Mouse (Mus musculus) heart, embryonic 14.5 days (tissue): Measurements from ENCODE around the gene Acvr1b. TPM values are rescaled to one million over a fixed set of nuclear protein-coding genes. Genes with fewer than 3 reads are reported as not detected.
A peak's percentile ranks its signal among the peaks of the same experiment; 100 is the strongest.

Experiments
- ATAC-seq: fragments of 200-750 bp; cut with Nextera tagmentation; 2 replicates; pipeline ENCODE4 v1.8.0; 2017; ENCODE audit warnings: low read depth, moderate TSS enrichment; ENCODE audit not compliant: insufficient number of reproducible peaks, insufficient read depth, low FRiP score
- H3K27ac ChIP-seq, 2 experiments: fragments of 200-500 bp in 1 of 2; fragments of 300-500 bp in 1 of 2; sonication (generic) in 1 of 2; replicated peaks in 1 of 2; 2 replicates each; pipeline ENCODE4 v1.5.1; 2012 to 2014; ENCODE audit warnings: low read depth in 2 of 2, low read length in 2 of 2, control low read depth in 1 of 2, mild to moderate bottlenecking in 1 of 2, mixed read lengths in 1 of 2; ENCODE audit not compliant: control insufficient read depth in 1 of 2, insufficient read depth in 1 of 2
- H3K27me3 ChIP-seq: fragments of 300-500 bp; sonication (generic); 2 replicates; pipeline ENCODE4 v1.6.1; 2014; ENCODE audit warnings: mild to moderate bottlenecking, low read length, control low read depth; ENCODE audit not compliant: control insufficient read depth, insufficient read depth
- H3K36me3 ChIP-seq: fragments of 300-500 bp; sonication (generic); 2 replicates; pipeline ENCODE4 v1.6.1; 2014; ENCODE audit warnings: mild to moderate bottlenecking, control low read depth, low read length, mixed read lengths; ENCODE audit not compliant: control insufficient read depth, insufficient read depth
- H3K4me1 ChIP-seq, 2 experiments: fragments of 200-500 bp in 1 of 2; fragments of 300-500 bp in 1 of 2; sonication (generic) in 1 of 2; 2 replicates each; pipeline ENCODE4 v1.6.1; 2012 to 2014; ENCODE audit warnings: low read length in 2 of 2, control low read depth in 1 of 2, mixed read lengths in 1 of 2; ENCODE audit not compliant: control insufficient read depth in 2 of 2, insufficient read depth in 2 of 2
- H3K4me2 ChIP-seq: fragments of 300-500 bp; sonication (generic); 2 replicates; pipeline ENCODE4 v1.6.1; 2014; ENCODE audit warnings: mild to moderate bottlenecking, low read length
- H3K4me3 ChIP-seq, 2 experiments: fragments of 200-500 bp in 1 of 2; fragments of 300-500 bp in 1 of 2; sonication (generic) in 1 of 2; 2 replicates each; pipeline ENCODE4 v1.5.1; 2012 to 2014; ENCODE audit warnings: low read length in 2 of 2, mild to moderate bottlenecking in 2 of 2, control low read depth in 1 of 2, low read depth in 1 of 2, moderate library complexity in 1 of 2; ENCODE audit not compliant: control insufficient read depth in 1 of 2, insufficient read depth in 1 of 2
- H3K9ac ChIP-seq: fragments of 300-500 bp; sonication (generic); 2 replicates; pipeline ENCODE4 v1.6.1; 2014; ENCODE audit warnings: mild to moderate bottlenecking, low read length
- H3K9me3 ChIP-seq: fragments of 300-500 bp; sonication (generic); 2 replicates; pipeline ENCODE4 v1.6.1; 2016; ENCODE audit warnings: low read length, control low read depth; ENCODE audit not compliant: control insufficient read depth
- WGBS: fragments of 180-500 bp; shearing (Covaris S2); extraction: QIAGEN DNeasy Blood & Tissue Kit; methylation state at CpG from one replicate; pipeline ENCODE4 v1.1.7; 2014; 5-methylcytosine and 5-hydroxymethylcytosine counted together
- microRNA-seq: library from miRNA; unstranded; fragments of <30 nt; microRNA quantifications from one replicate; pipeline ENCODE4, GENCODE M21; 2016
- polyA plus RNA-seq: library from polyadenylated mRNA; unstranded; fragments of >200 nt; fragmentation: Nextera tagmentation; extraction: Ambion mirVana; gene quantifications from 2 replicates; pipeline ENCODE4 v1.2.1, GENCODE M21; 2014

The Acvr1b gene
- polyA plus RNA-seq, 1 experiment from 2014 or later, result 8.7 TPM

DNA sequence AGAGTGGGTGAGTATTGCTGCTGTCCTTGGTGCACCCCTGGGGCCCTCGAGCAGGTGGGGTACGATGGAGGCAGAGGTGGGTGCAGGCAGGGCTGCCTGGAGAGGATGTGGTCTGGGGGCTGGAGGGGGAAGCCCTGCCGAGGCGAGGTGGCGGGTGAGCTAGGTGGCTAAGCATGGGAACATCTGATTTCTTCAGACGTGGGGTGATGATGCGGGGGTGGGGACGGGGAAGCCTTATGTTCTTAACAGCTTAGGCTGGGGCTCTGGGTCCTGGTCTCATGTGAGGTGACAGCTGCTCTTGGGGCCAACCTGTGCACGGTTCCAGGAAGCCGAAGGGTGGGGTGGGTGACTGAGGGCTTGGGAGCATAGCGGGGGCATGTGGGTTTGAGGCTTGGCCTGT, 84.6 kb downstream of the Acvr1b start:
- 79% methylated on average over 11 of the region's 11 CpGs for WGBS
- Histone ChIP-seq H3K4me2 (no peak overlapping the region), H3K4me3 (no peak overlapping the region), H3K4me1 (peaks cover 47 to 62% of the 10 kb centered on the region in 2 experiments), H3K27me3 (no peaks in the 10 kb centered on the region), H3K27ac (no peak overlapping the region), H3K9me3 (no peaks in the 10 kb centered on the region), H3K9ac (no peak overlapping the region), H3K36me3 (peaks cover 10% of the 10 kb centered on the region; the same call in 1 of the 2 replicates)
- no peak for ATAC-seq

DNA sequence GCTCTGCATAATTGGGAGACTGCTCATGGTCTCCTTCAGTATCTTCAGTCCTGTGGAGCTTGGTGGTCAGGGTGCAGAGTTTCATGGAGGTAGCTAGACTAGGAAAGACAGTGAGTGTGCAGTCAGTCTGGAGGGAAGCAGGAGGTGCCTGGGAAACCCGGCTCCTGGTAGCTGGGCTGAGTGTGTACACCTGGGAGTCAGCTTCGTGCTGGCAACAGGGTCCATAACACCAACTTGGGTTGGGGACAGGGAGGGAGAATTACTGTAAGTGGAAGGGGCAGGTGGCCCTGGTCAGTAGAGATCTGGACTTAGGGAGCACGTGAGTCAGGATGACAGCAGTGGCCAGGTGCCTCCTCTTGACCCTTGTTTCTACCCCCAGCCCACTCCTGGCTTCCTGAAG, 86.1 kb downstream of the Acvr1b start:
- ATAC-seq, result no peak
- Histone ChIP-seq H3K36me3 (peaks cover 13% of the 10 kb centered on the region; the same call in 1 of the 2 replicates), H3K9me3 (no peaks in the 10 kb centered on the region), H3K27ac (peak overlapping the region; percentile 86 to 87), H3K4me2 (no peak overlapping the region), H3K9ac (0 out of 2 replicates have a peak overlapping the region, but pooled peaks have one; percentile 56), H3K27me3 (no peaks in the 10 kb centered on the region), H3K4me3 (no peak overlapping the region), H3K4me1 (peaks cover 39 to 52% of the 10 kb centered on the region in 2 experiments)
- 86% methylated on average over 3 of the region's 3 CpGs for WGBS

GRCm38 (mm10) chr15:101260387-101260786, 86.5 kb downstream of the Acvr1b start:
- Histone ChIP-seq H3K4me1 (peaks cover 40 to 49% of the 10 kb centered on the region in 2 experiments), H3K27me3 (no peaks in the 10 kb centered on the region), H3K9me3 (no peaks in the 10 kb centered on the region), H3K4me3 (no peak overlapping the region), H3K4me2 (peak overlapping the region; percentile 41), H3K36me3 (peaks cover 13% of the 10 kb centered on the region; the same call in 1 of the 2 replicates), H3K9ac (peak overlapping the region; percentile 66; the same call in 1 of the 2 replicates), H3K27ac (peak overlapping the region; percentile 86 to 87)
- WGBS, result 22% methylated on average over 10 of the region's 10 CpGs
- no peak for ATAC-seq

DNA sequence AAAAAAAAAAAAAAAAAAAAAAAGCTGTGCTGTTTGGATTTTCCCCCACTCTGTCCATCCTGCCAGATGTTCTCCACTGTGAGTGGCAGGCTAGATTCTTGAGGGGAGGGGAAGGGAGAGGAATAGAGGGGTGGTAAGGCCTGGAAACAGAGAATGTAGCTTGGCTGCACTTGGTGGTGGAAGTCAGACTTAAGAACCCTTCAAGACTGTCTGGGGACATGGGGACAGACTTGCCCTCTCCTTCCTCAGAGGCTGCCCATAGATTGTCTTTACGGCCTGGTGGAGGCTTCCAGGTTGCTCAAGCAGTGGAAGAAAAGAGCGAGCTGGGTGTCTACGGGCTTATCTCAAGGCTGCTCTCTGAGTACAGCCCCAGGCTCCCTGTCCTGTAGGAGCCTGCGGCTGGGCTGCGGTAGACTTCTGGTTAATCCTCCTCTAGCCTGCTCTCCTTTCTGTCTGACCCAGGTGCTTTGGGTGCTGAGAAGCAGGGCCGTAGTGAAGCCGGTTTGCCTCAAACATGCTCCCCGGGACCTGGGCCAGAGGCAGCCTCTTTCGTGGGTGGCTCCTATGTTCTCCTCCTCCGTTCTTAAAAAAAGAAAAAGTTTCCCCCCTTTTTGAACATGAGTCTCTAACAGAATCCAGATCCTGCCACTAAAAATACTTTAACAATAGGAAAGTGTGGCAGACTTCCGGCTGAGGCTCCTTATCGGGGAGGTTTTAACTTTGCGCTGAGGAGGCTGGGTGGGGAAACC, 87.2 kb downstream of the Acvr1b start:
- Histone ChIP-seq H3K27ac (peak overlapping the region; percentile 86 to 87), H3K4me1 (peaks cover 43 to 51% of the 10 kb centered on the region in 2 experiments), H3K9me3 (no peaks in the 10 kb centered on the region), H3K4me2 (peak overlapping the region; percentile 41), H3K9ac (peak overlapping the region; percentile 66), H3K36me3 (peaks cover 13% of the 10 kb centered on the region; the same call in 1 of the 2 replicates), H3K27me3 (no peaks in the 10 kb centered on the region), H3K4me3 (no peak overlapping the region)
- ATAC-seq, result no peak
- WGBS, result 9% methylated on average over 13 of the region's 13 CpGs

DNA sequence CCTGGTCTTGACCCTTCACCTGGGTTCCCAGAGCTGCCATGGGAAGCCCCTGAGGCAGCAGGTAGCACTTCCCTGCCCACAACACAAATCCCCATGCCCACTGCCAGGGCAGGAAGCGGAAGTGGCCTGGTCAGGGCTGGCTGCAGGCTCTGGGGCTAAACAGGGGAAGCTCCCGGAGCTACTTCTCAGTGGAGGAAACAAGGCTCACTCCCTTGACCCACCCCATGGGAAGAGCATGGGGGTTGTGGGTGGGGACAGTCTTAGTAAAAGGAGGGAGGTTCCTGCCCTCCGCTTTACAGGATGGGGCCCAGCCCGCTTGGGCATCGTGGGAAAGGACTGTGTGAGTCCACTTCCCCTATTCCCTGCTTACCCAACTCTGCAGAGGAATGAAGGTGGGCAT, 88.6 kb downstream of the Acvr1b start:
- no peak overlapping the region for H3K4me3 ChIP-seq
- H3K9ac ChIP-seq, result no peak overlapping the region
- H3K4me2 ChIP-seq, result no peak overlapping the region
- 65% methylated on average over 5 of the region's 5 CpGs for WGBS
- peak overlapping the region in 1 of 2 experiments; percentile 86; a peak in 1 of 4 replicates for H3K27ac ChIP-seq
- H3K27me3 ChIP-seq, result no peaks in the 10 kb centered on the region
- ATAC-seq, result no peak
- H3K9me3 ChIP-seq, result no peaks in the 10 kb centered on the region
- H3K36me3 ChIP-seq, result peaks cover 13% of the 10 kb centered on the region; the same call in 1 of the 2 replicates
- H3K4me1 ChIP-seq, result peaks cover 38 to 46% of the 10 kb centered on the region in 2 experiments

Small RNA genes within 50 kb of the gene (microRNA-seq; reads per million reads assigned to microRNA genes)
- not detected for gene Mir6962

Other genes starting within 250 kb of the Acvr1b start
- gene Gm47841, start 126.7 kb upstream of the Acvr1b start, polyA plus RNA-seq, result not detected in 2 replicates
- 0.20 and 0.26 TPM in 2 replicates for gene Fignl2, start 95.5 kb upstream of the Acvr1b start, polyA plus RNA-seq
- not detected in 2 replicates for gene Ankrd33, start 58.3 kb upstream of the Acvr1b start, polyA plus RNA-seq
- gene Acvrl1, start 45.5 kb upstream of the Acvr1b start, polyA plus RNA-seq, result 5.8 and 8.1 TPM in 2 replicates
- gene Grasp, start 50.1 kb downstream of the Acvr1b start, polyA plus RNA-seq, result 3.8 and 5.5 TPM in 2 replicates
- gene Nr4a1, start 80.2 kb downstream of the Acvr1b start, polyA plus RNA-seq, result 6.0 and 6.6 TPM in 2 replicates
- 49.5 and 50.4 TPM in 2 replicates for gene Atg101, start 110.2 kb downstream of the Acvr1b start, polyA plus RNA-seq
- 0.85 and 1.8 TPM in 2 replicates for gene 6030408B16Rik, start 119.1 kb downstream of the Acvr1b start, polyA plus RNA-seq
- gene Krt80, start 196.1 kb downstream of the Acvr1b start, polyA plus RNA-seq, result 6.9 and 8.0 TPM in 2 replicates
- 10.0 and 13.7 TPM in 2 replicates for gene Krt7, start 237.0 kb downstream of the Acvr1b start, polyA plus RNA-seq